Mouse (Mus musculus) neural tube, embryonic 11.5 days (tissue): ENCODE data around the gene Sec63. TPM values are rescaled to one million over a fixed set of nuclear protein-coding genes. Genes with fewer than 3 reads are reported as not detected.

Experiments
- ATAC-seq: fragments of 200-750 bp; cut with Nextera tagmentation; 2 replicates; pipeline ENCODE4 v1.8.0; 2017; ENCODE audit warnings: moderate number of reproducible peaks, mild to moderate bottlenecking, moderate TSS enrichment, moderate library complexity; ENCODE audit not compliant: insufficient read depth, low FRiP score, low TSS enrichment
- DNase-seq: peaks from one replicate; pipeline ENCODE4 v3.0.0-alpha.2; 2015; ENCODE audit warnings: low spot score
- H3K27ac ChIP-seq: fragments of 300-500 bp; sonication (generic); 2 replicates; pipeline ENCODE4 v1.5.1; 2014; ENCODE audit warnings: low read depth, mild to moderate bottlenecking, low read length
- H3K27me3 ChIP-seq: fragments of 300-500 bp; sonication (generic); 2 replicates; pipeline ENCODE4 v1.6.1; 2014; ENCODE audit warnings: mild to moderate bottlenecking, low read length, mixed read lengths; ENCODE audit not compliant: control insufficient read depth, insufficient read depth
- H3K36me3 ChIP-seq: fragments of 300-500 bp; sonication (generic); 2 replicates; pipeline ENCODE4 v1.6.1; 2014; ENCODE audit warnings: mild to moderate bottlenecking, low read length, moderate library complexity, mixed read lengths; ENCODE audit not compliant: control insufficient read depth, insufficient read depth
- H3K4me1 ChIP-seq: fragments of 300-500 bp; sonication (generic); 2 replicates; pipeline ENCODE4 v1.6.1; 2014; ENCODE audit warnings: low read length, mixed read lengths; ENCODE audit not compliant: control insufficient read depth, insufficient read depth
- H3K4me2 ChIP-seq: fragments of 300-500 bp; sonication (generic); 2 replicates; pipeline ENCODE4 v1.6.1; 2014; ENCODE audit warnings: low read depth, mild to moderate bottlenecking, moderate library complexity
- H3K4me3 ChIP-seq: fragments of 300-500 bp; sonication (generic); 2 replicates; pipeline ENCODE4 v1.5.1; 2014; ENCODE audit warnings: low read depth, low read length
- H3K9ac ChIP-seq: fragments of 300-500 bp; sonication (generic); 2 replicates; pipeline ENCODE4 v1.6.1; 2014; ENCODE audit warnings: mild to moderate bottlenecking, low read length
- H3K9me3 ChIP-seq: fragments of 300-500 bp; sonication (generic); 2 replicates; pipeline ENCODE4 v1.6.1; 2016; ENCODE audit warnings: low read length; ENCODE audit not compliant: control insufficient read depth
- WGBS: fragments of 180-500 bp; shearing (Covaris S2); extraction: QIAGEN DNeasy Blood & Tissue Kit; methylation state at CpG from one replicate; pipeline ENCODE4 v1.1.7; 2014; 5-methylcytosine and 5-hydroxymethylcytosine counted together
- polyA plus RNA-seq: library from polyadenylated mRNA; unstranded; fragments of >200 nt; fragmentation: Nextera tagmentation; extraction: Ambion mirVana; gene quantifications from 2 replicates; pipeline ENCODE4 v1.2.1, GENCODE M21; 2014

Gene Sec63
- polyA plus RNA-seq, 1 experiment from 2014 or later: 36.0 TPM

GRCm38 (mm10) chr10:42855250-42855649, 94.0 kb downstream of the Sec63 start:
- DNase-seq (no peak), ATAC-seq (no peak)
- Histone ChIP-seq H3K4me2 (no peak overlapping the region), H3K27me3 (no peaks in the 10 kb centered on the region), H3K9me3 (no peaks in the 10 kb centered on the region), H3K4me1 (peaks cover 5% of the 10 kb centered on the region), H3K36me3 (no peaks in the 10 kb centered on the region), H3K27ac (no peak overlapping the region), H3K9ac (no peak overlapping the region), H3K4me3 (no peak overlapping the region)
- 55% methylated on average over 5 of the region's 5 CpGs for WGBS

GRCm38 (mm10) chr10:42856574-42856973, 95.3 kb downstream of the Sec63 start:
- WGBS: 94% methylated on average over 9 of the region's 9 CpGs

GRCm38 (mm10) chr10:42857021-42857420, 95.7 kb downstream of the Sec63 start:
- Histone ChIP-seq H3K9ac (no peak overlapping the region), H3K4me3 (no peak overlapping the region), H3K27ac (no peak overlapping the region), H3K36me3 (no peaks in the 10 kb centered on the region), H3K4me2 (no peak overlapping the region), H3K9me3 (no peaks in the 10 kb centered on the region), H3K27me3 (no peaks in the 10 kb centered on the region), H3K4me1 (peaks cover 8% of the 10 kb centered on the region)
- WGBS: 88% methylated on average over 2 of the region's 2 CpGs
- ATAC-seq (no peak), DNase-seq (no peak)

More at GRCm38 (mm10) chr10:42856574-42856973, 95.3 kb downstream of the Sec63 start:
- Histone ChIP-seq H3K9ac (no peak overlapping the region), H3K9me3 (no peaks in the 10 kb centered on the region), H3K27ac (no peak overlapping the region), H3K4me1 (peaks cover 8% of the 10 kb centered on the region), H3K36me3 (no peaks in the 10 kb centered on the region), H3K4me2 (no peak overlapping the region), H3K4me3 (no peak overlapping the region), H3K27me3 (no peaks in the 10 kb centered on the region)
- no peak for ATAC-seq
- DNase-seq: no peak

- peak; percentile 29 for DNase-seq
Observed at GRCm38 (mm10) chr10:42859781-42860158, 98.5 kb downstream of the Sec63 start.

GRCm38 (mm10) chr10:42860159-42860911, 99.0 kb downstream of the Sec63 start, which contains the start of gene Scml4:
TSS of gene Scml4 (plus strand) at chr10:42860370.
- Histone ChIP-seq H3K4me3 (0 out of 2 replicates have a peak within 1 kb of the TSS, but pooled peaks have one; percentile 1), H3K36me3 (no peaks in the 10 kb centered on the region), H3K27me3 (no peaks in the 10 kb centered on the region), H3K27ac (peak within 1 kb of the TSS; percentile 60; the same call in 1 of the 2 replicates), H3K9me3 (no peaks in the 10 kb centered on the region), H3K9ac (0 out of 2 replicates have a peak within 1 kb of the TSS, but pooled peaks have one; percentile 6), H3K4me1 (peaks cover 12% of the 10 kb centered on the region), H3K4me2 (peak within 1 kb of the TSS; percentile 25)
- DNase-seq: peak; percentile 65
- ATAC-seq: peak; percentile 84
- WGBS: 38% methylated on average over 17 of the region's 17 CpGs

More at GRCm38 (mm10) chr10:42859781-42860158, 98.5 kb downstream of the Sec63 start:
- ATAC-seq: no peak
- H3K4me2 ChIP-seq: no peak overlapping the region; the same call in 1 of the 2 replicates
- no peaks in the 10 kb centered on the region for H3K9me3 ChIP-seq
- 47% methylated on average over 2 of the region's 2 CpGs for WGBS
- H3K9ac ChIP-seq: 0 out of 2 replicates have a peak overlapping the region, but pooled peaks have one; percentile 6
- H3K27me3 ChIP-seq: no peaks in the 10 kb centered on the region
- no peaks in the 10 kb centered on the region for H3K36me3 ChIP-seq
- H3K4me3 ChIP-seq: no peak overlapping the region
- peak overlapping the region; percentile 60; the same call in 1 of the 2 replicates for H3K27ac ChIP-seq
- peaks cover 12% of the 10 kb centered on the region for H3K4me1 ChIP-seq

GRCm38 (mm10) chr10:42861446-42861845, 100.2 kb downstream of the Sec63 start:
- H3K36me3 ChIP-seq: no peaks in the 10 kb centered on the region
- H3K27ac ChIP-seq: no peak overlapping the region
- no peak overlapping the region for H3K4me2 ChIP-seq
- DNase-seq: no peak
- 77% methylated on average over 7 of the region's 7 CpGs for WGBS
- H3K27me3 ChIP-seq: no peaks in the 10 kb centered on the region
- H3K9ac ChIP-seq: no peak overlapping the region
- H3K9me3 ChIP-seq: no peaks in the 10 kb centered on the region
- no peak for ATAC-seq
- H3K4me1 ChIP-seq: peaks cover 12% of the 10 kb centered on the region
- H3K4me3 ChIP-seq: no peak overlapping the region

GRCm38 (mm10) chr10:42862102-42862740, 100.9 kb downstream of the Sec63 start:
- H3K36me3 ChIP-seq: no peaks in the 10 kb centered on the region
- DNase-seq: no peak
- no peak overlapping the region for H3K4me3 ChIP-seq
- no peak for ATAC-seq
- no peak overlapping the region for H3K27ac ChIP-seq
- no peaks in the 10 kb centered on the region for H3K9me3 ChIP-seq
- 80% methylated on average over 13 of the region's 13 CpGs for WGBS
- H3K9ac ChIP-seq: no peak overlapping the region
- H3K4me1 ChIP-seq: peaks cover 12% of the 10 kb centered on the region
- H3K4me2 ChIP-seq: no peak overlapping the region
- H3K27me3 ChIP-seq: no peaks in the 10 kb centered on the region

GRCm38 (mm10) chr10:42862806-42863205, 101.5 kb downstream of the Sec63 start:
- DNase-seq: no peak
- Histone ChIP-seq H3K9ac (no peak overlapping the region), H3K36me3 (no peaks in the 10 kb centered on the region), H3K4me1 (peaks cover 12% of the 10 kb centered on the region), H3K9me3 (no peaks in the 10 kb centered on the region), H3K4me3 (no peak overlapping the region), H3K4me2 (no peak overlapping the region), H3K27ac (no peak overlapping the region), H3K27me3 (no peaks in the 10 kb centered on the region)
- ATAC-seq: no peak
- WGBS: 88% methylated on average over 4 of the region's 4 CpGs
